Mouse (Mus musculus) 3134 (cell line): ENCODE measurements around the gene Tmem206.

ENCODE experiments used
- DNase-seq: peaks from one replicate; pipeline ENCODE4 v3.0.0-alpha.2; 2011; ENCODE audit warnings: low spot score; ENCODE audit not compliant: insufficient read length; ENCODE audit errors: extremely low read depth

Gene Tmem206

DNA sequence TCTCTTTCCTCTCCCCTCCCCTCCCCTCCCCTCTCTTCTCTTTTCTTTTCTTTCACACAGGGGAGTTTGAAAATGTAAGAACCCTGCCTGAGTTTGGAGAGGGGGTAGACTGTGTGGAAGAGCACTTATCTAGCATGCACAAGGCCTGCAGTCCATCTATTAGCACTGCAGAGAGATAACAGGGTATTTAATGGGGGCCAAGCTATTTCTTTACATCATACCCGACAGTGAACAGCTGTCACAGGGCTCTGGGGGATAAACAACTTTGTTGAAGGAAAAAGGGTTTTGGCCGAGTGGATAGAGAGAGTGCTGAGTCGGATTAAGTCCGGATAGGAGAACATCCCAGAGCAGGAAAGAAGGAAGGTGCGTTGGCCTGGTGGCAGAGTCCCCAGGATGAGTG, 23.3 kb downstream of the Tmem206 start:
- no peak for DNase-seq

DNA sequence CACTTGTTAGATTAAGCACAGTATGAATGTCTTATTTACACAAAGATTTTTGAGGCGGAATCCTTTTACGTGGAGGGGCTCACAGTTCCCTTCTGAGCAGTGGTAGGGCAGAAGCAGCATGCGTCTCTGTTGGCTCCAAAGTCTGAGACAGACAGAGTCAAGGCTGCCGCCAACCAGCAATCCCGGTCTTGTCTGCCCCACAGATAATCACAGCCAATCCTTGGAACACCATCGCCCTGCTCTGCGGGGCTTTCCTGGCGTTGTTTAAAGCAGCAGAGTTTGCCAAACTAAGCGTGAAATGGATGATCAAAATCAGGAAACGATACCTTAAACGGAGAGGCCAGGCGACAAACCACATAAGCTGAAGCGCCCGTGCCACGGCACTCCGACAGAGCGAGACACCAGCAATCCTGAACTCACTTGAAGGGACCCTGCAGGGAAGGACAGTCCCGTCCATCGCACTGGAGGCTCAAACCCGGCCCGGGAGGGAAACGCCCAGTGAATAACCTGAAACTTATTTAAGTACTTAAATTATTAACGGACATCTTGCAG, 23.9 kb downstream of the Tmem206 start:
- no peak for DNase-seq

DNA sequence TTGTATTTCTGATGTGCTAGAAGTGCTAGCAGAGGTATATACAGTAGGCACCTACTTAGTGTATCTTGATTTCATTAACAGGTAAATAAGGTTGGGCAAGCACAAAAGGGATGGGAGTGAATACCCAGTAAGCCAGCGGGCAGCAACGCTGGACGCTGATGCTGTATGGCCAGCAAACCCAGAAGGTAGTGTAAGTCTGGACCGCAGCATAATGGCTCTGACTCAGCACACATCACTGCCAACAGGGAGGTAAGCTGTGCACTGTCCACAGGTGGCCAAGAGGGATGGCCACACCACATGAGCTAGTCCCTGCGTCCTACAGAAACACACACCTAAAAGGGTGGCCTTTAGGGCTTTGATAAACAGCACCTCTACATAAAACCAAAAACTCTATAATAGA, 24.6 kb downstream of the Tmem206 start:
- no peak for DNase-seq

DNA sequence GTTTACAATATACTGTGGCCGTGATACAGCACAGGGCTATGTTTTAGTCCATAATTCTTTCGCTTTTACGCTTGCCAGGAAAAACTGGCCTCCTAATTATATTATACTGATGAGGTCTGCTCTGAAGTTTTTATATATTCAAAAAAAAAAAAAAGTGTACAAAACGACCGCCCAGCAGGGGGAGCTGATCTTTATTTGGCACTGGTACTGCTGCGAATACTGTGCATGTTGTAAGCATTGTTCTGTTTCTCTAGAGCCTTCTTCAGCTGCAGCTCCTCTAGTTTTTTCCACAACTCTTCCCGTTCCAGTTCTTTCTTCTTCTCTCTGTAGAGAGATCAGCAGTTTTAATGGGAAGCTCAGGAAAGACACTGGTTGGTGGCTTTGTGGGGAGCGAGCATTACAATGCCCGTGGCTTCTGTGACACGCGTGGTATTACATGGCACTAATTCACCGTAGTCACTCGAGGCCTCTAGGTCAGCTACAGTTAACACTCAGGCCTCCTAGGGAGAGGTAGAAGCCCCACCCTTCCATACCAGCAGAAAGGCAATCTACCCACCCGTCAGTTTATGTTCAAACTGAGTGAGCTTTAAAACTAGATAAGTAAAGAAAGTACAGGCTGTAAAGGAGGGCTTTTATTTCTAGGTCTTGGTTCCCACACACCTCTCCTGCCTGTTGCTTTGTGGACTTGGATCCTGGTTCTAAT, 27.2 kb downstream of the Tmem206 start:
- no peak for DNase-seq

DNA sequence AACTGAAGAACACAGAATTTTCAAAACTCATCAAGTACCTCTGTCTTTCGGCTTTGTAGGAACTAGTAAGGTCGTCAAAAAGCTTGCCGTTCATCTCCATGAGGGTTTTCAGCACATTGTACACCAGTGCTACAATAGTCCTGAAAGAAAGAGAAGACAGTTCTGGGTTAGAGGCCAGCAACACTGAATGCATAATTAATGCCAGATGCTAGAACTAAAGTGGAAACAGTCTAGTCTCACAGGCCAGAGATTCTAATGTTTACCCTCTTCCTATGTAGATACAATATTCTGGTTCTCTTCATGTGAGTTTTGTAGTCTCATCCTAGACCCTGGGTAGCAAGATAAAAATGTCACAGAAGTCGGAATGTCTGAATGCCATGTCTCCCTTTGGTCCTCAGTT, 28.1 kb downstream of the Tmem206 start:
- DNase-seq, result no peak

DNA sequence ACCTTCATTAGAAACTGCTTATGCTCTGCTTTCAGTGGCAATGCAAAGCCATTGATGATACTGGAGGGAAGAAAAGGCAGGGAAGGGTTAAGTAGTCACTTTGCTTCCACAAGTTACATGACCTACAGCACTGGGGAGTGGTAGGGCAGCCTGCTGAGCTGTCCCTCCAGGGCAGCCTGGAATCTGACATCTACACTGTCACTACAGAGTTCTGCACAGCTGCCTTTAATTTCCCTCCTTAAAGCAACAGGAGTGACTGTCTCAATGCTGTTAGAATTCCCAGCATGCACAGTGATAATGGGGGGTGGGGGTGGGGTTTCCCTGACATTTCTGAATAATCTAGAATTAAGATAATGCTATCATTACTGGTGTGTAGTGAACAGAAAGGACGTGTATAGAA, 31.2 kb downstream of the Tmem206 start:
- no peak for DNase-seq

DNA sequence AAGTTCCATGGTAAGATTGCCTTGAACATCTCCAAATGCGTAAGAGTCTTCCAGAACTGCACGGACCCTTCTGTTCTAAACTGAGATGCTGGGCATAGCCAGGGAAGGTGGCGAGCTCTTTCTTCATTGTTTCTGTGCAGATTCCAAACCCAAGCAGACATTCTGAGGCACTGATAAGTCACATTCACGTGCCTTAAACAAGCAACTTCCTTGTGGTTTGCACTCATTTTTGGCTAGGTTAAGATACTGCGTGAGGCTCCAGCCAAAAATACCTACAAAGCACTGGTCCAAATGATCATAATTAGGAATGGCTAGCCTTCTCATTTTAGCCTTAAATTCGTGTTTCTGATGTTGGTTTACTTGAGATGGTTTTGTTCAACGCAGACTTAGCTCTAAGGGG, 33.8 kb downstream of the Tmem206 start:
- DNase-seq, result no peak

DNA sequence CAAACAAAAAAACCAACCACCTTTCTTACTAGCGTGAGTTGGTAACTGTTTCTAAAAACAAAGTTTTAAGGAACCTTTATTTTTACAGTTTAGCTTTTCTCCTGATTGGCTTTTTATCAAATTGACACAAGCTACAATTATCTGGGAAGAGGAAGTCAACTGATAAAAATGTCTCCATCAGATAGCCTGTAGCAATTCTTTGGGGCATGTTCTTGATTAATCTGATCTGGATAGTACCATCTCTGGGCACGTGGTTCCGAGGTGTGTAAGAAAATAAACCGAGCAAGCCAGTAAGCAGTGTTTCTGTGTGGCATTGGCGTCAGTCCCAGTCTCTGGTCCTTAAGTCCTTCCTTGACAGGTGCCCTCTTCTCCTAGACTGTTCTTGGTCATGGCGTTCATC, 36.7 kb downstream of the Tmem206 start:
- no peak for DNase-seq

DNA sequence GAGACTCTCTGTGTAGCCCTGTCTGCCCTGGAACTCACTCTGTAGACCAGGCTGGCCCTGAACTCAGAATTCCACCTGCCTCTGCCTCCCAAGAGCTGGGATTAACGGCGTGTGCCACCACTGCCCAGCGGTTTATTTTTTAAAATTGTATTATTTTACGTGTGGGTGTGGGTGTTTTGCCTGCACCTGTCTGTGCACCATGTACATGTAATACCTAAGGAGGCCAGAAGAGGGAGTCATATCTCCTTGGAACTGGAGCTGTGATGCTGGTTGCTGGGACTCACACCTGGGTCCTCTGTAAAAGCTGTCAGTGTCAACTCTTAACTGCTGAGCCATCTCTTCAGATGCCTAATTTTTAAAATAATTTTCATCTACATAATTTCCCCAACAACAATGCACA, 38.8 kb downstream of the Tmem206 start:
- no peak for DNase-seq

DNA sequence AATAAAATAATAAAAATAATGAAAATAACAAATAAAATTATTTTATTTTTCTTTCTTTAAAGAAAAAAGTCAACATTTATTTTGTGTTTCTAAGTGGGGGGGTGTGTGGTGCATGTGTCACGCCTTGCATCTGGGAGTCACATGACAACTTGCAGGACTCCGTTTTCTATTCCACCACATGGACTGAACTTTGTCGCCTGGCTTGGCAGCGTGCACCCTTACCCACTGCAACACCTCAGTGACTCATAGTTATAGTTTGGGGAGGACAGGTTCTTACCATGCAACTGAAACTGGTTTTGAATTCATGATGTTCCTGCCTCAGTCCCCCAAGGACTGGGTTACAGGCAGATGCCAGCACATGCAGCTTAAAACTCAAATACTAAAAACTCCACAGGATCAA, 42.5 kb downstream of the Tmem206 start:
- DNase-seq, result no peak

DNA sequence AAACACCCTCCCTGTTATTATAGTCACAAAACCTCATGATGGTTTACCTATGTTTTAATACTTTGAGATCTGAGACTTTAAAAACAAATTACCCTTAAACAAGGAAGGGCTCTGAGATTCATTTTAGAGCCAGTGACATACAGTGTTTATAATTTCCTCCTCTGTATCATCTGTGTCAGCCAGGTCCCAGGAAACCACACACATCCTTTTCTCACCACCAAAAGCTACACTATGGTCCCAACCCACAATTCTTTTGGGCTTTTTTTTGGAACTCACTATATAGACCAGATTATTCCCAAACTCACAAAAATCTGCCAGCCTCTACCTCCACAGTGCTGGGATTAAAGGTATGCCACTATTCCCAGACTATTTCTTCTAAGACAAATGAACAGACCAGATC, 43.4 kb downstream of the Tmem206 start:
- no peak for DNase-seq

DNA sequence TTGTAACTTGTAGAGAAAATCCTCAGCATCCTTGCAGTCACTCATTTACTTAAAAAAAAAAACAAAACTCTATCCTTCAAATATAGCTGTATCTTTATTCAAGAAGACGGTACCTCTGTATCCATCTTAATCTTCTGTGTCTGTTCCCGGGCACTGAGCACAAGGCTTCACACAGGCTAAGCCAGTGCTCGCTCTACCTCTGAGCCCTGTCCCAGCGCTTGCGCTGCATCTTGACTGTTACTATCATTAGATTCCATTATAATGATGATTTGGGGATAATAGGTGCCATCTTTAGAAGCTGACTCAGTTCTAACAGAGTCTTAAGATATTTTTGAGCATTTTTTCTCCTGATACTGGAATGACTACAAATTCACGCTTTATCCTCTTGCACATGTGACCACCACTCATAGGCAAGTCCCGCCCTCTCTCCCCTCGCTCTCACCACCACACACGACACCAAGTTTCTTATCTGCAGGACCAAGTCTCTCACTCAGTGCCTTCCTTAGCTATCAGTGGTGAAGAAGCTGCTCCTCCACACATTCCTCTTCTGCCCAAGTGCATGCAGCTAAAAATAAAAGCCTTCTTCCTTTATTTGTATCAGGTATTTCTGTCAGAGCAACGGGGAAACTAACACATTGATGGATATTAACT, 49.4 kb downstream of the Tmem206 start:
- no peak for DNase-seq

DNA sequence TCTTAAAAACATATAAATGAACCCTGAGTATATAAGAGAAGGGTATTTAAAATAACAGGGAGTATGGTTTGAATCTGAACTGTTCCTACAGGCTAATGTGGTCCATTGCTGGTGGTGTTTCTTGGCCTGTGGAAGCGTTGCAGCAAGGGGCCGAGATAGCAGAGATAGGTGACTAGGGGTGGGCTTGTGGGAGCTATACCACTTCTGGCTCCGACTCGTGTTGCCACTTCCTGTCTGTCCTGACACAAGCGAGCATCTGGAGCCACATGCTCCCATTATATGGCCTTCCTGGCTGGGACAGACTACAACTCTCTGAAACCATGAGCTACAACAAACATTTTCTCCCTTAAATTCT, 49.9 kb downstream of the Tmem206 start:
- no peak for DNase-seq

DNA sequence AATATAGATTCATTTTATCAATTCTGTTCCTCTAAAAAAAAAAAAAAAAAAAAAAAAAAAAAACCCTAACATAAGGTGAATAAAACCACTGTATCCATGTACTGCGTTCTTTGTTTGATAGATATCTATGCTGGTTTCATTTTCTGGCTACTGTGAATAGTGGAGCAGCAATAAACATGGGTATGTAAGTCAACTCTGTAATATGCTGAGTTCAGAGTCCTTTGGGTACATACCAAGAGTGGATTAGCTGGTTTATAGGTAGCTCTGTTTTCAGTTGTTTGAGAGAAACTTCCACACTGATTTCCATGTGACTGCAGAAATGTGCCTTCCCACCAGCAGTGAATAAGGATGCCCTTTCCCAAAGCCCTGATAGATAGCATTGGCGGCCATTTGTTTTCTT, 52.4 kb downstream of the Tmem206 start:
- DNase-seq, result no peak

DNA sequence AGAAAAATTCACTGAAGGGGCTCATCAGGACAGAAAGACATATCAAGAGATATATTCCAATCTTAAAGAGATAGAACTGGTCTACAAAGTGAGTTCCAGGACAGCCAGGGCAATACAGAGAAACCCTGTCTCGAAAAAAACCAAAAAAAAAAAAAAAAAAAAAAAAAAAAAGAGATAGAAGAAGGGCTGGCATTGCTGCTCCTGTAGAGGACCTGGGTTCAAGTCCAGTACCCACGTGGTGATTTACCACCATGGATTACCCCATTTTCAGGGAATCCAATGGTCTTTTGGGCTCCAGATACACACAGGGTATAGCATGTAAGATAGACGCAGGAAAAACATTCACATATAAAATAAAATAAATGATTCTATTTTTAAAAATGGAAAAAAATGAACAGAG, 55.1 kb downstream of the Tmem206 start:
- no peak for DNase-seq

DNA sequence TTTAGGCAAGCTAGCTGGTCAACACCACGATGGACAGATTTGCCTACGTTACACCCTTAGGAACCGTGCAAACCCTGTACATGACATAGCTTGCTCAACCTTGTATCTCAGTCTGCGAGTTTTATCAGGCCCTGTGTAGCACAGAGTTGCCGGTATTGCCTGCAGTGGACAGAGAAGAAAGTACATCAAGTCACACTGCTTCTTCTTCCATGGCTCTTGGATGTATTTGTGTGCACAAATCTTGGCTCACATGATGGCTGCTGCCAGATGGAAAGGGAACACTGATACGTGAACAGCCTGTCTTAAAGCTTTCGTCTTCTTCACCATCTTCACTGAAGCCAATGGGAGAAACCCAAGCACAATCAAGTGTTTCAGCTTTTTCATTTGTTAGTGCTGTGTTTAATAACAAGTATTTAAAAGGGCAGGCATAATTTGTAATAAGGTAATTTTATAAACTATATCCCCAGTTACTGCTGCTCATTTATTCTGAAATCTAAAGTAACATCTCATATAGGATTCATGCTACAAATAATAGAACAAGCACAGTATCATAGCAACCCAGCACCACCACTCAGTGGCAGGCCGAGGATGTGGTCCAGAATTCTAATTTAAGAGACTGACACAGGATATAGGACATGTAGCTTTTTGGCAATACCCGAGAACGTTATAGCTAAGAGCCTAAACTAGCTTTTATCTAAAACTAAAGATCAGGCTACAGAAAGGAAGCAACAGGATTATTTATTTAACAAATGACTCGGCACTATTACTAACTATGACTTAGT, 56.4 kb downstream of the Tmem206 start:
- DNase-seq, result no peak

DNA sequence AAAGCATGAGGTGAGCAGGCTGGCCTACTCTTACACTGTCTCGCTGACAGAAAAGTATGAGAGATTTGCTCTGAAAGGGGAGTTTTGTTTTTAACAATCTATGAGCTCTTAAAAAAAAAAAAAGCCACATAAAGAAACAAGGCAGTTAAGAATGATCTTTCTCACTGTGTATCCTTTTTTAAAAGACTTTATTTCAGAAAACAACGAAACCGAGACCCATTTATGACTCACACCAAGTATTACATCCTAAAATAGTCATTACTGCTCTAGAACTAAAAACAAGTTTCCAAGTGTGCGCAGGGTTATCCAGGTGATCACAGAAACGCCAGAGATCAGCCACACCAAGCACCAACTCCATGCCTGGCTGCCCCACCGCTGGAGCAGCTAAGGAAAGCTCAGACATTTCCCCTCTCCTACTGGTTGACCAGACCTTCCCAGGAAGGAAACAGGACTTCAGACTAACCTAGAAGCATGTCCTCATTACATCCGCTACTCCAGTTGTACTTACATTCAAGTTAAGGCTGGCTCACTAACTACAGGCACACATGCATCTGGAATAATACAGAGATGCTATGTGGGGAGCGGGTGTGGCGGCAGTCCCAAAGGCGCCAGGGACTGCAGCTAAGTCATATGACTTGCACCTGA, 59.2 kb downstream of the Tmem206 start:
- DNase-seq, result no peak

DNA sequence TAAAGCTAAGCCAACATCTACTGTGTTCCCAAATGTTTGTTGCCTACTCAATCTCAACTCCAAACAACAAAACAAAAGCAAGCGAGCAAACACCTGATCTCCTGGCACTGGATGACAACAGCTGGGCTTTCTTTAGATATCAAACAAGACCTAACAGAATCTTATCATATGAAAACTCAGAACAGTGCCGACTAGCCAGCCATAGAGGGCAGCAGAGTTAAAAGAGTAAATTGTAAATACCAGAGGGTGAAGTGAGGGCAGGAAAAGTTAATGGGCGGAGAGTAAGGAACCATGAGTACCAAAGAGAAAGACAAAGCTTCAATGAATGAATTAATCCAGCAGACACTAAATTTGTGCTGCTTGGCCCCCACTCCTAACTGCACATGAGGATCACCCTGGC, 65.6 kb downstream of the Tmem206 start:
- DNase-seq, result peak; percentile 41

DNA sequence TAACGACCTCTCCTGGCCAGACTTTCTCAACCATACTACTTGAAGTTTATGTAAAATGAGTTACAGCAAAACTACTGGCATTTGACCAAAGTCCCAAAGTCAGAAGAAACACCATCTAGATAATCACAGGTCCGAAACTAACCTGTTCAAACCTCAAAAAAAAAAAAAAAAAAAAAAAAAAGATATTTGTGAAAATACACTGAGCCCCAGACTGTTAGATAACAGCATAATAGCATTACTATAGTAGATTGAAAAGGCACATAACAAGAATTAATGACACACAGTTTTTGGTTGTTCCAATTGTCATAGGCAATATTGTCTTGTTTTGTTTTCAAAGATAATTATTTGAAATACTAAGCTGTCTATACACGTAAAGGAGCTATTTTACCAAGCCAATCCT, 67.8 kb downstream of the Tmem206 start:
- DNase-seq, result no peak

DNA sequence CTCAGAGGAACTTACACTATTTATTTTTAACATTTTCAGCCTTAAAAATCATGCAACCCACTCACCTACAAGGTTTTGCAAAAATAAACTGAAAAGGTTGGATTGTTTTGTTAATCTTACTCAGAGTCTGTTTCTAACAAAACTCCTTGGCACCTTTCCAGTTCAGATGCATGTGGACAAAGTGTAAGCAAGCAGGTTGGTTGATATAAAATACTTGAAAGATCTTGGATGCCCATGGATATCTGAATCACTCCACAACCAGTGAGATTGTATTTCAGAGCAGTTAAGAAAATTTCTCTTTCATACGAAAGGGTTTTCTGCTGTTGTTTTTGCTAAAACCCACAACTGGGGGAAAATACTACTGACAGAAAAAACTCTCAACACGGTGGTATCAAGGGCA, 68.4 kb downstream of the Tmem206 start:
- DNase-seq, result no peak

DNA sequence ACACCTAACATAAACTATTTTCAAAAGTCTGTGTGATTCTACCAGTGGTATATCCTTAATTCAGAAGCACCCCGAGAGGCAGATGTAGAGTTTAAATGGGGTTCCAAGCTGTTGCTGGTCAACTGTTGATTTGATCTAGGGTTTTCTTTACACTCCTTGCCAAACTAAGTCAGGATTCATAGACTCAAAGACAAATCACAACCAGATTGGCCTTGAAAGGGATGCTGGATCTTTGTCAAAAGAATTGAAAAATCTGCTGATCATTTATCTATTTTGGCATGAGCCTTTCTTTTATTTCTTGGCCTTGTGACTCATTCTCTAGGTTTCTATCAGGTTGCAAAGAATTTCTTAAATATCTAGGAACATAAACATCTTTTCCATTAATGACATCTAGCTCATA, 69.5 kb downstream of the Tmem206 start:
- DNase-seq, result no peak
